Mouse (Mus musculus) embryonic facial prominence, embryonic 12.5 days (tissue): Measurements from ENCODE around the gene Abca4. TPM values are rescaled to one million over a fixed set of nuclear protein-coding genes. Genes with fewer than 3 reads are reported as not detected.

Experiments
- ATAC-seq: fragments of 200-750 bp; cut with Nextera tagmentation; 2 replicates; pipeline ENCODE4 v1.8.0; 2017; ENCODE audit not compliant: insufficient number of reproducible peaks, insufficient read depth, low FRiP score, low TSS enrichment
- H3K27ac ChIP-seq: fragments of 300-500 bp; sonication (generic); 2 replicates; pipeline ENCODE4 v1.5.1; 2016; ENCODE audit warnings: mild to moderate bottlenecking
- H3K27me3 ChIP-seq: fragments of 300-500 bp; sonication (generic); 2 replicates; pipeline ENCODE4 v1.6.1; 2016; ENCODE audit warnings: mild to moderate bottlenecking, moderate library complexity
- H3K36me3 ChIP-seq: fragments of 300-500 bp; sonication (generic); 2 replicates; pipeline ENCODE4 v1.6.1; 2016; ENCODE audit warnings: mild to moderate bottlenecking
- H3K4me1 ChIP-seq: fragments of 300-500 bp; sonication (generic); 2 replicates; pipeline ENCODE4 v1.6.1; 2016
- H3K4me2 ChIP-seq: fragments of 300-500 bp; sonication (generic); replicated peaks from 2 replicates; pipeline ENCODE4 v1.6.1; 2016; ENCODE audit warnings: mild to moderate bottlenecking, moderate library complexity
- H3K4me3 ChIP-seq: fragments of 300-500 bp; sonication (generic); 2 replicates; pipeline ENCODE4 v1.5.1; 2016; ENCODE audit warnings: mild to moderate bottlenecking
- H3K9ac ChIP-seq: fragments of 300-500 bp; sonication (generic); 2 replicates; pipeline ENCODE4 v1.6.1; 2016; ENCODE audit warnings: mild to moderate bottlenecking, moderate library complexity
- H3K9me3 ChIP-seq: fragments of 300-500 bp; sonication (generic); 2 replicates; pipeline ENCODE4 v1.6.1; 2016; ENCODE audit warnings: mild to moderate bottlenecking, moderate library complexity
- WGBS: fragments of 180-500 bp; shearing (Covaris S2); methylation state at CpG from one replicate; pipeline ENCODE4 v1.1.7; 2016; 5-methylcytosine and 5-hydroxymethylcytosine counted together
- polyA plus RNA-seq: library from polyadenylated mRNA; unstranded; fragments of >200 nt; fragmentation: Nextera tagmentation; extraction: Ambion mirVana; gene quantifications from 2 replicates; pipeline ENCODE4 v1.2.1, GENCODE M21; 2016

The Abca4 gene
- polyA plus RNA-seq, 1 experiment from 2014 or later: 1.2 TPM

DNA sequence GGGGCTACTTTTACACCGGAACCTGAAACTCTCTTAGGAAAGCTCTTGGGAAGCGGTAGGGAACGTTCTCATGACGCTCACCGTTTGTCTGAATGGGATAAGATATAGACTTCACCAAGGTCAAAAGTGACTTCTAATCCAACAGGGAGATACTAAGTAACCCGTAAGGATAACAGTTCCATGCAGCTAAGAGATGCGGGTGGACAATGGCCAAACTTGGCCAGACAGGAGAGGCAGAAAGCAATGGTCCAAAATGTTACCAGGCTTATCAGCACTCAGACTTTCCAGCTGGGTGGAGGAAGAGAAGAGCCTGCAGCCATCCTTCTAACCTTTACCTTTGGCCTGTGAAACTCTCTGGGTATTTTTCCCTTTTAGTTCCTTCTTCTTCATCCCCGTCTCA lies 16.5 kb upstream of the Abca4 start:
- Histone ChIP-seq H3K4me2 (no peak overlapping the region), H3K4me1 (0 out of 2 replicates have a peak, but pooled peaks cover 3% of the 10 kb centered on the region), H3K36me3 (no peaks in the 10 kb centered on the region), H3K4me3 (no peak overlapping the region), H3K27ac (no peak overlapping the region), H3K27me3 (no peaks in the 10 kb centered on the region), H3K9me3 (no peaks in the 10 kb centered on the region), H3K9ac (no peak overlapping the region)
- 89% methylated on average over 8 of the region's 8 CpGs for WGBS
- ATAC-seq: no peak

DNA sequence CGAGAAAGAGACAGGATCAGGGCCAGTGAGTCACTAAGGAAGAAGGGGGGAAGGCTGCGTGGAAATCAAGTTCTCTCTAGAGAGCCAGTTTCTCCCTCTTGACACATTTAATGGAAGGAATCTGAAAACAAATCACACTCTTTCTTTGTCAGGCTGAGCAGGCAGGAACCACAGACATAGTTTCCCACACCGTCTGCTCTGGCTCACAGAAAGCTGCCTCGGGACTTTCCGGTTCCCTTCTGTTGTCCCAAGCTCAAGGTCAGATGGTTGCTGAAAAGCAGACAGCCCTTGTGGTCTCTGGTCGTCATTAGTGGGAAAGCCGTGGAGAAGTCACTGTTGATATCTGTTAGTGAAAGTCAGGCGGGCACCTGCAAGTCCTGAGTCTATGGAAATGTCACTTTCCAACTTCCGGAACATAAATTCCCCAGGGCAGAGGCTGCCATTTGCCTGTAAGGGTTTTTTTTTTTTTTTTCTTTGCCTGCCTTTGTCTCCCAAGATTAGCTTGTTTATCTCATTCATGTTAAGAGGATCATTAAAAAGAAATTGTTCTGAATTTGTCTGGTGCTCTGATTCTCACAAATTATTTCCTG lies 10.9 kb upstream of the Abca4 start:
- no peak overlapping the region for H3K9ac ChIP-seq
- ATAC-seq: no peak
- peaks cover 6% of the 10 kb centered on the region for H3K9me3 ChIP-seq
- no peaks in the 10 kb centered on the region for H3K36me3 ChIP-seq
- H3K4me1 ChIP-seq: 0 out of 2 replicates have a peak, but pooled peaks cover 5% of the 10 kb centered on the region
- 0 out of 2 replicates have a peak overlapping the region, but pooled peaks have one; percentile 36 for H3K27ac ChIP-seq
- H3K4me2 ChIP-seq: no peak overlapping the region
- H3K27me3 ChIP-seq: no peaks in the 10 kb centered on the region
- WGBS: 45% methylated on average over 9 of the region's 9 CpGs
- H3K4me3 ChIP-seq: no peak overlapping the region

DNA sequence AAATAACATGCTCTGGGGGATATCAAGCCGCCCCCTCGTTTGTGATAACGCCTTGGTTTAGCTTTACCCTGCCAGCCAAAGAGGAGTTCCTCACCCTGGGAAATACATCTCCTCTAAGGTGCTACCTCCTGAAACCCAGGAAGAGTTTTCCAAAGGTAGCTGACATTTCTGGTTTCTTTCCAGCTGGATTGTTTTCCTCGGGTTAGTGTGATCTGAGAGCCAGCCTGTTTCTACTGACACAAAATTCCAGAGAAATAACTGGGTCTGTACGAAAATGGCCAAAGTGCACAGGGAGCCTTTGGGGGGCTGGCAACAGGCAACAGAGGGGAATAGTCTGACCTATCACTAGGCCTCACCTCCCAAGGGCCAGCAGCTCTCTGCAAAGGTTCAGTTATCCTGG lies 10.0 kb upstream of the Abca4 start:
- Histone ChIP-seq H3K9ac (no peak overlapping the region), H3K36me3 (no peaks in the 10 kb centered on the region), H3K4me1 (0 out of 2 replicates have a peak, but pooled peaks cover 5% of the 10 kb centered on the region), H3K27me3 (no peaks in the 10 kb centered on the region), H3K27ac (no peak overlapping the region), H3K4me3 (no peak overlapping the region), H3K4me2 (no peak overlapping the region), H3K9me3 (peaks cover 6% of the 10 kb centered on the region)
- 80% methylated on average over 5 of the region's 5 CpGs for WGBS
- ATAC-seq: no peak

DNA sequence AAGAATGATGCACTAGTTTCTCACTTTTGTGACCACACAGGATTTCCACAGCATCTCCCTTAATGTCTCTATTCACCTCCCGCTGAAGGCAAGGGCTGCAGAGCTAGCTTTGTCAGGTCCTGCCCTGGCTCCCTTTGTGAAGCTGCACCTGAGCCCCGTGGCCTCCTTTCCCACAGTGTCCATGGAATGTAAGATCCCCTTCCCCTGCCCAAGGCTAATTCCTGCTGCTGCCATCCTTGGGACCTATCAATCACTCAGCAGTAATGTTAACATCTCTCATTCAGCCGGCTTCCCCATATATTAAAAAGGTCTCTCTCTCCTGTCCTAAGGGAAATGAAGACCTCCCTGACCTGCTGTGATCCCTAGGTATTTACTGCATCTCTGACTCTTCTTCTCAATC lies 9.2 kb upstream of the Abca4 start:
- no peak overlapping the region for H3K27ac ChIP-seq
- no peak for ATAC-seq
- H3K4me3 ChIP-seq: no peak overlapping the region
- no peaks in the 10 kb centered on the region for H3K27me3 ChIP-seq
- no peaks in the 10 kb centered on the region for H3K36me3 ChIP-seq
- 0 out of 2 replicates have a peak, but pooled peaks cover 5% of the 10 kb centered on the region for H3K4me1 ChIP-seq
- H3K9me3 ChIP-seq: peaks cover 6% of the 10 kb centered on the region
- no peak overlapping the region for H3K9ac ChIP-seq
- H3K4me2 ChIP-seq: no peak overlapping the region
- 31% methylated on average over 3 of the region's 3 CpGs for WGBS

DNA sequence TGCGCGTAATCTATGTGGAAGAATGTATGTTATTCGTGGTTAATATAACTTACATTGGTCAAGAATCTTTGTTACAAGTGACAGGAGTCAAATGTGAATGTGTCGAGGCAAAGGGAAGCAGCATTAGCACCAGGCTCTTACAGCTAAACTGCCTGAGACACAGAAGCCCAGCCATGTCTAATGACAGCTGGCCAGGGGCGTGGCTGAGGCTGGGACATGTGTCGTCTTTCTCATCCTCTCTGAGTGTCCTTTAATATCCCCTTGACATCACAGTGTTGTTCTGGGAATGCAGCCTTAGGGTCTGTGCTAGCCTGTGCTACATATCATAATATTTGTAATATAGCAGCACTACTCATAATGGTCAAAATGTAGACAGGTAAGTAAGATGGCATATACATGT lies 3.7 kb upstream of the Abca4 start:
- Histone ChIP-seq H3K9me3 (peaks cover 6% of the 10 kb centered on the region), H3K4me3 (no peak overlapping the region), H3K9ac (no peak overlapping the region), H3K36me3 (no peaks in the 10 kb centered on the region), H3K4me1 (peaks cover 26% of the 10 kb centered on the region), H3K27me3 (peaks cover 6% of the 10 kb centered on the region; the same call in 1 of the 2 replicates), H3K27ac (no peak overlapping the region), H3K4me2 (no peak overlapping the region)
- 72% methylated on average over 6 of the region's 6 CpGs for WGBS
- ATAC-seq: no peak

DNA sequence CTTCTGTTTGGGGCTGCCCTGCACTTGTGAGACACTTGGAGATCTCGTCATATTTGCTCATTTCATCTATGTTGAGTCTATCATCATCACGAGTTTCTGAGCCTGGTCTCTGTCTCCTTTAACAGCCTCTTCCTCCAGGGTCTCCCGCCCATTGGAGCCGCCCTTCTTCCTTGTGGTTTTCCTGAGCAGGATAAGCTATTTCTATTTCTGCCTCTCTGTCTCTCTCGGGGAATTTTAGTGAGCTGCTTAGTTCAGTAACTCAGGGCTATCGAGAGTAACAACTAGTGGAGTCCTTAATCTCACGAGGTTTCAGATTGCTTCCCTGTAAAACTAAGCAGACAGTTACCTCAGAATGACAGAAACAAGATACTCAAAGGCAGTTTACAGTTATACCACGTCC lies 1.1 kb upstream of the Abca4 start:
- no peak for ATAC-seq
- Histone ChIP-seq H3K27me3 (peaks cover 6% of the 10 kb centered on the region; the same call in 1 of the 2 replicates), H3K4me3 (no peak overlapping the region), H3K27ac (peak overlapping the region; percentile 41; the same call in 1 of the 2 replicates), H3K9ac (no peak overlapping the region), H3K4me1 (peaks cover 52% of the 10 kb centered on the region), H3K36me3 (no peaks in the 10 kb centered on the region), H3K4me2 (peak overlapping the region; percentile 33; the same call in 1 of the 2 replicates), H3K9me3 (no peaks in the 10 kb centered on the region)
- WGBS: 14% methylated on average over 8 of the region's 8 CpGs

DNA sequence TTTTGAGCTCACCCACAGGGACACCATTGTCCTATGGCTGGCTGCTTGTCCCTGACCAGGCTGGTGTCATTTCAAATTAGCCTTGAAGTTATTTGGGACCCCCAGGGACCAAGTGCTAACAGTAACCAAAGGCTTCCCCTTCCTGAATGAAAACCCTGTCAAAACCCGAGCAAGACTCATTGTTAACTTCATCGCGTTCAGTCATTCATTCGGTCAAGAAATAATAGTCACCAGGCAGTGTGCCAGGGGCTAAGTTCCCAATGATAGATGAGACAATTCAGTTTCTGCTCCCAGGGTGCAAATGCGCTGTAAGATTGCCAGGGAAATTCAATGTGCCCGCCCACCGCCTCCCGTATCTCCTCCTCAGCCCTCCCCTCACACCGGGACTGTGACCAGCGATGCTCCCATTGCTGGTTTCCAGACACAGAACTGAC lies 2.0 kb downstream of the Abca4 start:
- Histone ChIP-seq H3K27me3 (peaks cover 6% of the 10 kb centered on the region; the same call in 1 of the 2 replicates), H3K4me2 (0 out of 2 replicates have a peak overlapping the region, but pooled peaks have one; percentile 3), H3K4me3 (no peak overlapping the region)

DNA sequence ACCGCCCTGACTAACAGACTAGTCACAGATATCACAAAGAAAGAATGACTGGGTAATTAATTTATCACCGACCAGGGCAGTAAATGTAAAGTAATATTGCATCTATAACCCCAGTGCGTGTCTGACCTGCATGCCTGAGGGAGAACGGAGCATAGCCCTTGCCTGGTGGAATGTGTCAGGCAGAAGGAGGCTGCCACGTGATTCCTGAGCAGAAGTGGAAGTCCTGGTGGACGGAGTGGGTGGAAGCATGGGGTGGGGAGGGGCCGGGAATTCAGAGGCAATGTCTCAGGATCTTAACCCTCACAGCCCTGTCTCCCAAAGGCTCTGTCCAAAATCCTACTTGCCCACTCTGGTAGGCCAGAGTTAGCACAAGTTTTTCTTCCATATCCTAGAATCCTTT lies 3.2 kb downstream of the Abca4 start:
- no peak overlapping the region for H3K4me3 ChIP-seq
- ATAC-seq: 0 out of 2 replicates have a peak, but pooled peaks have one; percentile 37
- peaks cover 68% of the 10 kb centered on the region for H3K4me1 ChIP-seq
- peak overlapping the region; percentile 92 for H3K27ac ChIP-seq
- H3K36me3 ChIP-seq: no peaks in the 10 kb centered on the region
- no peaks in the 10 kb centered on the region for H3K9me3 ChIP-seq
- peaks cover 6% of the 10 kb centered on the region; the same call in 1 of the 2 replicates for H3K27me3 ChIP-seq
- H3K4me2 ChIP-seq: peak overlapping the region; percentile 40
- WGBS: 23% methylated on average over 7 of the region's 7 CpGs
- no peak overlapping the region for H3K9ac ChIP-seq

More for the DNA sequence above, 2.0 kb downstream of the Abca4 start:
- peak overlapping the region; percentile 92 for H3K27ac ChIP-seq
- no peaks in the 10 kb centered on the region for H3K9me3 ChIP-seq
- H3K9ac ChIP-seq: no peak overlapping the region
- peaks cover 68% of the 10 kb centered on the region for H3K4me1 ChIP-seq
- H3K36me3 ChIP-seq: no peaks in the 10 kb centered on the region
- WGBS: 10% methylated on average over 10 of the region's 10 CpGs
- ATAC-seq: no peak

DNA sequence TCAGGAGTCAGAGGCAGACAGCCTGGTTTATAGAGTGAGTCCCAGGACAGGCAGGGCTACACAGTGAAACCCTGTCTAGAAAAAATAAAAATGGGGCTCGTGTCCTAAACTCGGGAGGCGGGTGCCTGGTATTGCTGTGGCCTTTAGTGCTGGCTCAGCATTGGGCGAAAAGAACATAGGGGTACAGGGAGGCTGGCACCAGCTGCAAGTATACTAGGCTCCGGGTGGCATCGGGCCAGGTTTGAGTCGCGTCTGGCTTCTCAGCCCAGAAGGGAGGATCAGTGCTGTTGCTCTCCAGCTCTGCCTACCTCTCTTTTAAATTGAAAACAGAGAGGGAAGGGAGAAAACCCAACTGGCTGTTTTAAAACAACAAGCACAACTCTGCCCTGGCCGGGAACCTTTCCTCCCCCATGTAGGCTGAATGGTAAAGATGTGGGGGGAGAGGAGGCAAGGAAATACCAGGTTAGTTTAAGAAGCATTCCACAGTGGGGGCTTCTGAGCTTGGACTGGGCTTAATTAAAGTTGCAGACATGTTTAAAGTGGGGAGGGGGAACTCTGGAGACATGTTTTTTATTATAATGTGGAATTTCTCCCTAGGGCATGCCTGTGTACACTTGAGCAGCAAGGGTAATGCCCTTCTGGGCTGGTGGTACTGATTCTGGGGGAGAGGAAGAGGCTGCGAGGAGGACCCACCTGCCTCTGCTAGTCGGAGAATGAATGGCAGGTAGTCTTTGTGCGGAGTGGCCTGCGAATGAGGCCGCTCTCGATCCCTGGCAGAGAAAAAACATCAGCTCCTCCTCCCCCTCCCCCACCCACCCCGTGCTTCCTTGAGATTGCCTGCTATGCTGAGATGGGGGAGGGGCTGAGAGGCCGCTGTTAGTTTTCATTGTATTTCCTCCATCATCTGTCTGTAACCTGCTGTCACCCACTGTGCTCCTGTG lies 3.9 kb downstream of the Abca4 start:
- Histone ChIP-seq H3K27ac (peak overlapping the region; percentile 92), H3K27me3 (peaks cover 6% of the 10 kb centered on the region; the same call in 1 of the 2 replicates), H3K9ac (no peak overlapping the region), H3K4me2 (peak overlapping the region; percentile 40), H3K36me3 (no peaks in the 10 kb centered on the region), H3K4me3 (0 out of 2 replicates have a peak overlapping the region, but pooled peaks have one; percentile 1), H3K9me3 (no peaks in the 10 kb centered on the region), H3K4me1 (peaks cover 63% of the 10 kb centered on the region)
- ATAC-seq: peak; percentile 62
- WGBS: 5% methylated on average over 17 of the region's 17 CpGs

DNA sequence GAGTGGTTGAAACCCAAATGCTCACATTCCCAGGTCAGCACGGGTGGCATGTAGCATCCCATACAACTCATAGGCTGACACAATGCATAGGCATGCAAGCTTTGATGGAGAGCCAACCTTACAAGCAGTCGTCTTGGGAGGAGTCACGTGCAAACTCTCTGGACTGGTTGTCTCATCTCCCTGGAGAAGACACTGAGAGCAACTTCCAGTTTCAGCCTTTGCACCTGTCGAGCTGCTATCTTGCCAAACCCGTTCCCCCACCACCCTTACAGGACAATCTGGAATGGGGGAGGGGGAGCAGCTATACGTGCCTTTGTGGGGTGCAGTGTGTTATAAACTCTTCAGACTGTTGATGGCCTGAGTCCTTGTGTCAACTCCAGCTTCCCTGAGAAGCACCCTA lies 4.9 kb downstream of the Abca4 start:
- ATAC-seq: no peak
- peak overlapping the region; percentile 92 for H3K27ac ChIP-seq
- H3K4me3 ChIP-seq: no peak overlapping the region
- WGBS: 37% methylated on average over 6 of the region's 6 CpGs
- no peak overlapping the region for H3K4me2 ChIP-seq
- H3K9me3 ChIP-seq: no peaks in the 10 kb centered on the region
- H3K9ac ChIP-seq: no peak overlapping the region
- H3K27me3 ChIP-seq: peaks cover 4% of the 10 kb centered on the region; the same call in 1 of the 2 replicates
- no peaks in the 10 kb centered on the region for H3K36me3 ChIP-seq
- peaks cover 61% of the 10 kb centered on the region for H3K4me1 ChIP-seq

DNA sequence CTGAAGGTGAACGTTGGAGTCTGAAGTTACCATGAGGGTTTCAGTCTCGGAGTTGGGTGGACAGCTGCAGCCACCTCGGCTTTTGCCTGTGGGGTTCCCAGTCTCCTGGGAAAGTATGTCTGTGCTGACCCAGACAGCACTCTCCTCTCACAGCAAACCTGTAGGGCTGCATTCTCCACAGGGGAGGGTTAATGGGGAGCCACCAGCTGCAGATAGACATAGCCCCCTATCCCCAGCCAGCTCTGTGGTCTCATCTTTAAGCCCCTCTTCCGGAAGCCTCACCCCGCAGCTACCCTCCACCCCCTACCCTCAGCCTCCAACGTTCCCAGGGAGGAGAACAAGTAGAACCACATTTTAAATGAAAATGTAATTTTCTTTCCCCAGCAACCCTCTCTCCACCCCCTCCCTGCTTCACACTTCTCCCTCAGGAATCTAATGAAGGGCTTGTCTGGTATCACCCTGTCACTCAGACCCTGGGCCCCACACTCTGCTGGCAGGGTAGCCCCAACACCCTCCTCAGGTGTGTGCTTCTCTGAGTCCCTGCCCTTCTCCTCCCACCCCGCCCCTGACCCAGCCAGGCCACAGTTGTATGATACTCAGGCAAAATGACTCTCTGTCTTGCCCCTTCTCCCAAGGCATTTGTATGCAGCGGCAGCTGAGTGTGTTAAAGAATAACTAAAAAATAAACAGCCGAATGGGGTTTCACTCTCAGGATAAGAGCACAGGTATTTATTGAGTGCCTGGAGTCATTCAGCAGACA lies 14.4 kb downstream of the Abca4 start:
- H3K4me2 ChIP-seq: no peak overlapping the region
- H3K9ac ChIP-seq: no peak overlapping the region
- ATAC-seq: peak; percentile 60
- 48% methylated on average over 9 of the region's 9 CpGs for WGBS
- H3K4me1 ChIP-seq: peaks cover 19% of the 10 kb centered on the region
- peak overlapping the region; percentile 37; the same call in 1 of the 2 replicates for H3K27ac ChIP-seq
- H3K36me3 ChIP-seq: no peaks in the 10 kb centered on the region
- H3K27me3 ChIP-seq: no peaks in the 10 kb centered on the region
- no peak overlapping the region for H3K4me3 ChIP-seq
- no peaks in the 10 kb centered on the region for H3K9me3 ChIP-seq
